Mouse (Mus musculus): ENCODE measurements around the gene Atp6v0e. TPM values are rescaled to one million over a fixed set of nuclear protein-coding genes. Genes with fewer than 3 reads are reported as not detected.

Atp6v0e gene
- polyA plus RNA-seq, 1 experiment, result 100 TPM

DNA sequence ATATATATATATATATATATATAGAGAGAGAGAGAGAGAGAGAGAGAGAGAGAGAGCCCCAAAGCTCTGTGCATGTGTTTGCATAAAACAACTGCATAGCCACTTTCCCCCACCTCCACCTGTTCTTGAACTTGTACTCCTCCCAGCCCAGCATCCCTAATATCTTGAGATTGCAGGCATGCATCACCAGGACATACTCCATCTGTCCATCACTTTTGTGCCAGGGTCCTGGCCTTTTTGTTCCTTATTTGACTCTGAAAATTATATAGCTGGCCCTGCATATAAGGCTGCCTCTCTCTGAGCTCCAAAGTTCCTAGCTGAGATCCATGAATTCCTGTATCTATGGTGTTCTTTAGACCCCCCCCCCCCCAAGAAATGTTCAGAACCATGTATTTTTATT lies 45.5 kb downstream of the Atp6v0e start:
- Histone ChIP-seq H3K4me3 (ENCODE audit: low read depth, low read length) (no peak overlapping the region), H3K27ac (ENCODE audit: insufficient read depth, low read length) (no peak overlapping the region), H3K36me3 (ENCODE audit: control insufficient read depth, insufficient read depth, low read length, poor library complexity, severe bottlenecking) (no peaks in the 10 kb centered on the region), H3K9ac (ENCODE audit: low read depth, poor library complexity, severe bottlenecking) (no peak overlapping the region), H3K27me3 (ENCODE audit: control insufficient read depth, insufficient read depth, low read length, poor library complexity, severe bottlenecking) (peaks cover 2% of the 10 kb centered on the region; the same call in 1 of the 2 replicates), H3K9me3 (replicated peaks; ENCODE audit: control insufficient read depth, insufficient read depth, low read length, poor library complexity, severe bottlenecking) (no peaks in the 10 kb centered on the region), H3K4me1 (ENCODE audit: control insufficient read depth, insufficient read depth, low read length) (no peaks in the 10 kb centered on the region)
- TF ChIP-seq CTCF (IDR thresholded peaks at IDR 0.05; ENCODE audit: low read depth, low read length), result no peak
- TF ChIP-seq POLR2A (IDR thresholded peaks at IDR 0.05; ENCODE audit: insufficient read depth, low read length), result no peak
- TF ChIP-seq EP300 (IDR thresholded peaks at IDR 0.05; ENCODE audit: insufficient read depth, low read depth, low read length), result no peak

DNA sequence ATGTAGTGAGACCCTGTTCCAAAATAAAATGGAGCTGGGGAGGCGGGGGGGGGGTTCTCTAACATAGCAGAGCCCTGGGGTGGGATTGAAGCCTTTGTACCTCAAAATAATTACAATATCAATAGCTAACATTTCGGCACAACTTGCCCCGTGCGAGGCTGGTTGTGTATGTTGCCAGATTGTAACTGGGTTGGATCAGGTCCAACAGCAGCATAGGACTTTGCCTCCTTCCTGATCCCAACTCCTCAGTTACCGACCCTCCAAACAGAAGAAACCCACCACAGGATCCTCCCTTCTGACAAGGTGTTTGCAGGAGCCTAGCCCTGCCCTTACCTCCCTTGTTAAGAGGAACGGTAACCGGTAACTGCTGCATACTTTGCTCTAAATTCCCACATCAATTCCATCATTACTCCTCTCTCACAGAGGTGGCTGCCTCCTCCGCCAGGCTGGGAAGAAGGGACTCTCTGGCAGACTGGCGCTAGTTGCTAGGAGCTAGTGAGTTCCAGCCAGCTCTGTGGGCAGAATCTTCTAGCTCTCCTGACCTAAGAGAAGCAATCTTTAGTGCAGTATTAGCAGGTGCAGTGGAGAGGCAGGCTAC lies 46.1 kb downstream of the Atp6v0e start:
- no peak overlapping the region for H3K9ac ChIP-seq (ENCODE audit: low read depth, poor library complexity, severe bottlenecking)
- no peaks in the 10 kb centered on the region for H3K4me1 ChIP-seq (ENCODE audit: control insufficient read depth, insufficient read depth, low read length)
- no peaks in the 10 kb centered on the region for H3K9me3 ChIP-seq (replicated peaks; ENCODE audit: control insufficient read depth, insufficient read depth, low read length, poor library complexity, severe bottlenecking)
- no peak overlapping the region for H3K4me3 ChIP-seq (ENCODE audit: low read depth, low read length)
- TF ChIP-seq EP300 (IDR thresholded peaks at IDR 0.05; ENCODE audit: insufficient read depth, low read depth, low read length), result no peak
- TF ChIP-seq POLR2A (IDR thresholded peaks at IDR 0.05; ENCODE audit: insufficient read depth, low read length), result no peak
- no peak for TF ChIP-seq CTCF (IDR thresholded peaks at IDR 0.05; ENCODE audit: low read depth, low read length)
- H3K27ac ChIP-seq (ENCODE audit: insufficient read depth, low read length), result no peak overlapping the region
- H3K36me3 ChIP-seq (ENCODE audit: control insufficient read depth, insufficient read depth, low read length, poor library complexity, severe bottlenecking), result no peaks in the 10 kb centered on the region
- peaks cover 2% of the 10 kb centered on the region; the same call in 1 of the 2 replicates for H3K27me3 ChIP-seq (ENCODE audit: control insufficient read depth, insufficient read depth, low read length, poor library complexity, severe bottlenecking)

DNA sequence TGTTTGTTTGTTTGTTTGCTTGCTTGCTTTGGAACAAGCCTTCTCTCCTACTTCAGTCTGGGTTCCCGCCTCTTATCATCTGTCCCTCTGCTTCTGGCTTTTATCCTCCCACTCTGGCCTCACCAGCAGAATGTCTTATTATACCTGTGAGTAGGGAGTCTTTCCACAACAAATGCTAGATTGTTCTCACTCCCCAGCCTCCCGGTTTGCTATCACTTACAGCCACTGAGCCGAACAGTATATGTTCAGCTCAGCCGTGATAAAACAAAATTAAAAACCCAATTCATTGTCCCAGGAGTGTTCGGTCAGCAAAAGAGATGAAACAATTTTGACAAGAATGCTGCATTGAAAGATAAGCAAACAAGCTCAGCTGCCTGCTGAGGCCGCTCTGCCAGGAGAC lies 47.0 kb downstream of the Atp6v0e start:
- Histone ChIP-seq H3K36me3 (ENCODE audit: control insufficient read depth, insufficient read depth, low read length, poor library complexity, severe bottlenecking) (no peaks in the 10 kb centered on the region), H3K9me3 (replicated peaks; ENCODE audit: control insufficient read depth, insufficient read depth, low read length, poor library complexity, severe bottlenecking) (no peaks in the 10 kb centered on the region), H3K4me1 (ENCODE audit: control insufficient read depth, insufficient read depth, low read length) (no peaks in the 10 kb centered on the region), H3K4me3 (ENCODE audit: low read depth, low read length) (no peak overlapping the region), H3K27ac (ENCODE audit: insufficient read depth, low read length) (no peak overlapping the region), H3K27me3 (ENCODE audit: control insufficient read depth, insufficient read depth, low read length, poor library complexity, severe bottlenecking) (peaks cover 2% of the 10 kb centered on the region; the same call in 1 of the 2 replicates), H3K9ac (ENCODE audit: low read depth, poor library complexity, severe bottlenecking) (no peak overlapping the region)
- TF ChIP-seq POLR2A (IDR thresholded peaks at IDR 0.05; ENCODE audit: insufficient read depth, low read length), result no peak
- TF ChIP-seq EP300 (IDR thresholded peaks at IDR 0.05; ENCODE audit: insufficient read depth, low read depth, low read length), result no peak
- TF ChIP-seq CTCF (IDR thresholded peaks at IDR 0.05; ENCODE audit: low read depth, low read length), result no peak

DNA sequence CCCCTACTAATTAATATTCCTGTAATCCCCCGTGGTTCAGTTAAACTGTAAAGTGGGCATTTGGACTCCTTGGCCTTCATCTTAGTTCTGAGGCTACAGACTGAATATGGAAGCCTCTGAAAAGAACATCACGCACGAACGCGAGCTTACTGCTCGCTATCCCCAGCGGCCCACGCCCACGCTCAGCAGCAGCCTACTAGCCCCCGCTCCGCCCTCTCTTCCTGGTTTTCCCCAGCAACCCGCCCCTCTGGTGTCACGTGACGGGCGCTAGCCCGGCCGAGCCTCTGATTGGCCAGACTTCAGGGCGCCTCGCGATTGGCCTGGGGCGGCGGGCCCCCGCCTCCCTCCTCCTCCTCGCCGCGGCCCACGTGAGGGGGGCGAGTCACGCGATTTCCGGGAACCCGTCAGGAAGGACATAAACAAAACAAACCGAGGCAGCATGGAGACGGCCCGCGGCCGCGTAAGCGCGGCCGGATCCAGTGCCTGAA lies 52.3 kb downstream of the Atp6v0e start, which contains the start of gene Crebrf:
Crebrf (plus strand) TSS at position 380 of the 488 bp plus-strand sequence.
- TF ChIP-seq EP300 (IDR thresholded peaks at IDR 0.05; ENCODE audit: insufficient read depth, low read depth, low read length) (no peak), CTCF (IDR thresholded peaks at IDR 0.05; ENCODE audit: low read depth, low read length) (no peak), POLR2A (IDR thresholded peaks at IDR 0.05; ENCODE audit: insufficient read depth, low read length) (peak; percentile 86)
- H3K27me3 ChIP-seq (ENCODE audit: control insufficient read depth, insufficient read depth, low read length, poor library complexity, severe bottlenecking), result no peaks in the 10 kb centered on the region

DNA sequence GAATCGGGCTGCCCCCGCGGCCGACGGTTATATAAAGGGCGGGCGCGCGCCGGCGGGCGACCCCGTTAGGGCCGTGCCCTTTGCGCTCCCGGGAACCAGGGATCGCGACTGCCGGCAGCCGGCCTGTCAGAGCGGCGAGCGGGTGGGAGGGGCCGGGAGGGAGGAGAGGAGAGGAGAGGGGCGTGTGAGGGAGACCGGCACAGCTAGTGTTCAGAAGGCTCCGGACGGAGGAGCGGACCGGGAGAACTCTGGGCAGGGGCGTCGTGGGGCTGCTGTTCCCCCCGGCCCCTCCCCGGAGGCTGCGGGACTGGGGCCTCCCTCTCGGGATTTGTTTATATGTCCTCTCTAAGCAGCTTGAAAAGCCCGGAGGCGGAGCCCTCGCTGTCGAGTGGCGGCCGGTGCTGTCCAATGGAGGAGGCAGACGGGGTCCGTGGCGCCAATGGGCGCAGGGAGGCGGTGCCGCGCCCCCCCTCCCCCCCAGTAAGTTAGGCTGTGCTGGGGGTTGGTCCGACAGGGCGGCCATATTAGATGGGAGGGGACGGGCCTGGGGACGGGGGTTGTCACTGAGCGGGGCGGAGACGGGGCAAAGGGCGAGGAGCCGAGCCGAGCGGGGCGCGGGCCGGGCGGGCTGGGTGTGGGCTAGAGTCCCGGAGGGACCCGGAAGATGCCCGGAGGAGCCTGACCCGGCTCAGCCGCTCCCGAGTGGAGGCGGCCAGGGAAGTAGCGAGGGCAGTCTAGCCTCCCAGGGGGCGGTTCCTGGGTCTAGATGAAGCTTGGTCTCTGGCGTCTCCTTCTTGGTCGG lies 53.1 kb downstream of the Atp6v0e start:
- Histone ChIP-seq H3K36me3 (ENCODE audit: control insufficient read depth, insufficient read depth, low read length, poor library complexity, severe bottlenecking) (no peaks in the 10 kb centered on the region), H3K9ac (ENCODE audit: low read depth, poor library complexity, severe bottlenecking) (peak overlapping the region; percentile 93), H3K27me3 (ENCODE audit: control insufficient read depth, insufficient read depth, low read length, poor library complexity, severe bottlenecking) (no peaks in the 10 kb centered on the region), H3K4me3 (ENCODE audit: low read depth, low read length) (peak overlapping the region; percentile 95), H3K9me3 (replicated peaks; ENCODE audit: control insufficient read depth, insufficient read depth, low read length, poor library complexity, severe bottlenecking) (no peaks in the 10 kb centered on the region), H3K4me1 (ENCODE audit: control insufficient read depth, insufficient read depth, low read length) (no peaks in the 10 kb centered on the region), H3K27ac (ENCODE audit: insufficient read depth, low read length) (peak overlapping the region; percentile 30; the same call in 1 of the 2 replicates)
- no peak for TF ChIP-seq POLR2A (IDR thresholded peaks at IDR 0.05; ENCODE audit: insufficient read depth, low read length)
- no peak for TF ChIP-seq CTCF (IDR thresholded peaks at IDR 0.05; ENCODE audit: low read depth, low read length)
- TF ChIP-seq EP300 (IDR thresholded peaks at IDR 0.05; ENCODE audit: insufficient read depth, low read depth, low read length), result no peak

More for the DNA sequence above, 52.3 kb downstream of the Atp6v0e start, which contains the start of gene Crebrf:
- H3K4me1 ChIP-seq (ENCODE audit: control insufficient read depth, insufficient read depth, low read length), result no peaks in the 10 kb centered on the region
- H3K27ac ChIP-seq (ENCODE audit: insufficient read depth, low read length), result 0 out of 2 replicates have a peak within 1 kb of the TSS, but pooled peaks have one; percentile 30
- H3K36me3 ChIP-seq (ENCODE audit: control insufficient read depth, insufficient read depth, low read length, poor library complexity, severe bottlenecking), result no peaks in the 10 kb centered on the region
- peak within 1 kb of the TSS; percentile 93 for H3K9ac ChIP-seq (ENCODE audit: low read depth, poor library complexity, severe bottlenecking)
- H3K4me3 ChIP-seq (ENCODE audit: low read depth, low read length), result peak within 1 kb of the TSS; percentile 95
- H3K9me3 ChIP-seq (replicated peaks; ENCODE audit: control insufficient read depth, insufficient read depth, low read length, poor library complexity, severe bottlenecking), result no peaks in the 10 kb centered on the region
